Mouse (Mus musculus) E14TG2a.4 (cell line): ENCODE results near the gene Ift52.

Experiments
- H3K27me3 ChIP-seq: 2 replicates; pipeline ENCODE4 v1.6.1; 2014; ENCODE audit warnings: low read length, control low read depth; ENCODE audit not compliant: insufficient read depth
- H3K36me3 ChIP-seq: 2 replicates; pipeline ENCODE4 v1.6.1; 2014; ENCODE audit warnings: low read length, control low read depth; ENCODE audit not compliant: insufficient read depth
- H3K4me1 ChIP-seq: replicated peaks from 2 replicates; pipeline ENCODE4 v1.6.1; 2014; ENCODE audit warnings: low read depth, low read length, control low read depth
- H3K4me3 ChIP-seq: replicated peaks from 2 replicates; pipeline ENCODE4 v1.5.1; 2014; ENCODE audit warnings: mild to moderate bottlenecking, low read length
- H3K9me3 ChIP-seq: 2 replicates; pipeline ENCODE4 v1.6.1; 2014; ENCODE audit warnings: low read length, control low read depth
- CTCF ChIP-seq: conservative IDR thresholded peaks from 2 replicates; pipeline ENCODE4 v1.5.1; 2014; ENCODE audit warnings: low read length
- NANOG ChIP-seq: IDR thresholded peaks from 2 replicates; pipeline ENCODE4 v1.6.1; 2014; ENCODE audit warnings: borderline replicate concordance, low read length, mixed read lengths
- POU5F1 ChIP-seq: IDR thresholded peaks from 2 replicates; pipeline ENCODE4 v1.6.1; 2014; ENCODE audit warnings: low read length, borderline replicate concordance

Gene Ift52

DNA sequence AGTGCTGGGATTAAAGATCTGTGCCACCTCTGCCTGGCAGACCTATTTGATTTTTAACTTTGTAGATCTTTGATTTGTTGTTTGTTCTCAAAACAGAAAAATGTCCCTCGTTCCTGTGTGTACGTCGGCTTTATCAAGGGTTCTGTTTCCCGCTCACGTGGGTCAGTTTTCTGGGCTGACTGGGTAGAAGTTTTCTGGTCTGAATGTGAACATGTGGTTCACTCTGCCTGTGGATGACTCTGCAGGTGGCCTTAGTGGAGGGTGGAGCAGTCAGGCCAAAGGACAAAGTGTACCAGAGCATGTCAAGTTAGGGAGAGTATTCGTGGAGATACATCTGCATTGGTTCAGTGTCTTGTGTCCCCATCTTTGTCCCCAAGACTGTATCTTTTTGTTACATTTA is 32.8 kb upstream of the Ift52 start:
- TF ChIP-seq CTCF (no peak), POU5F1 (no peak), NANOG (no peak)
- Histone ChIP-seq H3K36me3 (no peaks in the 10 kb centered on the region), H3K4me3 (no peak overlapping the region)

DNA sequence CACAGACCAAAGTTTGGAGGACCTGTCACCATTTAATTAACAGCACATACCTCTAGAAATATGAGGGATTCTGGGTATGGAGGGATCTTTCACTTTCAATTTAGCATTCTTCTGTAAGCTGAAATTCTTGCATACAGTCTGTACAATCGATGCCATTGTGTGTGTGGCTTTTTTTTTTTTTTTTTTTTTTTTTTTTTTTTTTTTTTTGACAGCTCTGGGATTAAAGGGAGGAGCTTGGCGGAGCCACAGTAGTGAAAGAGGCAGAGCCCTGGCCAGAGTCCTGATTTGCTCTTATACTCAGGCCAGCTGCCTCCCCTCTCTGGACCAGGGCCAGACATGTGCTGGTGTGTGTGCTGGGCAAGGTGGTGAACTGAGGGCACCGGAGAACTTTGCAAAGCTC is 31.2 kb upstream of the Ift52 start:
- H3K4me3 ChIP-seq = no peak overlapping the region
- TF ChIP-seq CTCF (no peak), NANOG (no peak), POU5F1 (no peak)
- no peaks in the 10 kb centered on the region for H3K36me3 ChIP-seq
- no peaks in the 10 kb centered on the region for H3K9me3 ChIP-seq
- peaks cover 14% of the 10 kb centered on the region; the same call in 1 of the 2 replicates for H3K27me3 ChIP-seq
- H3K4me1 ChIP-seq = no peaks in the 10 kb centered on the region

More for the DNA sequence above, 32.8 kb upstream of the Ift52 start:
- peaks cover 14% of the 10 kb centered on the region; the same call in 1 of the 2 replicates for H3K27me3 ChIP-seq
- H3K4me1 ChIP-seq = no peaks in the 10 kb centered on the region
- H3K9me3 ChIP-seq = no peaks in the 10 kb centered on the region

DNA sequence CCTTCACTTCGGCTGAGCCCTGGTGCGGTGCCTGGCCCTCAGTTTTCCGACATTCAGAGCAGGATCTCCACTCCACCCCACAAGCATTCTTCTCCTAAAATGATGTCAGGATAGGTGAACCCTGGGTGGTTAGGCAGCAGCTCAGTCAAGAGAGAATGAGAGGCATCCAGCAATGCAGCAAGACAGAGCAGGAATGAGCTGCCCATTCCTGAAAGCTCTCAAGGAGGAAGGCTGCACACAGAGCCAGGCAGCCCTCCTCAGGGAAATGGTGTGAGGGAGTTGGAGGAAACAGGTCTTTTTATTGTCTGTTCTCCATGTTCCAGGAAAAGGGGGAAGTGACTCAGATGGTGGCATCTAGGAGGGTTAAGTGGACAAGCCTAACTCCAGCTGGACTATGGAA is 30.4 kb upstream of the Ift52 start:
- H3K9me3 ChIP-seq = no peaks in the 10 kb centered on the region
- no peak overlapping the region for H3K4me3 ChIP-seq
- H3K4me1 ChIP-seq = no peaks in the 10 kb centered on the region
- no peak for TF ChIP-seq POU5F1
- no peak for TF ChIP-seq NANOG
- no peak for TF ChIP-seq CTCF
- peaks cover 14% of the 10 kb centered on the region; the same call in 1 of the 2 replicates for H3K27me3 ChIP-seq
- no peaks in the 10 kb centered on the region for H3K36me3 ChIP-seq

DNA sequence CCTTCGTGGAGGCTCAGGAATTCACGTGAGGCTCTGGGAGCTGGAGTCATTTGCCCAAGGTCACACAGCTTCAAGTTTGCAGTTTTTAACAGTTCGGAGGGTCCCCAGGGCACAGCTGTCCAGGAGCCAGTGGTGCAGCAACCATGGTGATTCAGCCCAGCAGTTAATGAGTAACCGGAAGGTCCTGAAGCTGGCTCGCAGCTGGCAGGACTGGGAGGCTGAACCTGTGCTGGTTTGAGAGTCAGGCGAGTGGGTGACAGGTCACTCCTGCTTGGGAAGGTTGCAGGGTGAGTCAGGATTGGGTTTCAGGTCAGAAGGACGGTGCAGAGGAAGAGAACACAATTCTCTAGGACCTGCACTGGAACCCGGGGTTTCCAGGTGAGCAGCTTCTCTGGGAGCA is 29.9 kb upstream of the Ift52 start, which contains the start of gene Sgk2:
Gene Sgk2, plus strand, starts transcription at position 113 of the 400 bp plus-strand sequence.
- Histone ChIP-seq H3K36me3 (no peaks in the 10 kb centered on the region), H3K4me1 (no peaks in the 10 kb centered on the region), H3K4me3 (no peak within 1 kb of the TSS), H3K9me3 (no peaks in the 10 kb centered on the region), H3K27me3 (peaks cover 14% of the 10 kb centered on the region; the same call in 1 of the 2 replicates)
- no peak for TF ChIP-seq CTCF
- TF ChIP-seq POU5F1 = no peak
- TF ChIP-seq NANOG = no peak

DNA sequence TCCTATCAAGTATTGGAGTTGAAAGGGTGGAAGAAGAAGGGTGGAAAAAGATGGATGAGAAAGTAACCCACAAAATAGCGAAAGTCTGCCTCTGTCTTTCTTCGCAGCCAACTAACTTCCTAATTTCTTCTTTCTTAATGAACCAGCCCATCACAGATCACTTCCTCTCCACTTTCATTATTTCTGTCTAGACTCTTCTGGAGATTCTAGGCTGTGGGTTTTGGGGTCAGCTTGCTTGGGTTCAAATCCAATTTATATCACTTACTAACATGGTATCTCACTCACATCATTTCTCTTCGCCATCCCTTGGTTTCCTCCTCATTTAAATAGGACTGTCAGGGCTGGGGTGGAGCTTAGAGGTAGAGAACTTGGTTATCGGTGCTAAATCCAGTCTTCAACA is 28.9 kb upstream of the Ift52 start:
- TF ChIP-seq NANOG (no peak), POU5F1 (no peak), CTCF (no peak)
- Histone ChIP-seq H3K4me3 (no peak overlapping the region), H3K4me1 (no peaks in the 10 kb centered on the region), H3K27me3 (peaks cover 14% of the 10 kb centered on the region; the same call in 1 of the 2 replicates), H3K36me3 (no peaks in the 10 kb centered on the region), H3K9me3 (no peaks in the 10 kb centered on the region)

DNA sequence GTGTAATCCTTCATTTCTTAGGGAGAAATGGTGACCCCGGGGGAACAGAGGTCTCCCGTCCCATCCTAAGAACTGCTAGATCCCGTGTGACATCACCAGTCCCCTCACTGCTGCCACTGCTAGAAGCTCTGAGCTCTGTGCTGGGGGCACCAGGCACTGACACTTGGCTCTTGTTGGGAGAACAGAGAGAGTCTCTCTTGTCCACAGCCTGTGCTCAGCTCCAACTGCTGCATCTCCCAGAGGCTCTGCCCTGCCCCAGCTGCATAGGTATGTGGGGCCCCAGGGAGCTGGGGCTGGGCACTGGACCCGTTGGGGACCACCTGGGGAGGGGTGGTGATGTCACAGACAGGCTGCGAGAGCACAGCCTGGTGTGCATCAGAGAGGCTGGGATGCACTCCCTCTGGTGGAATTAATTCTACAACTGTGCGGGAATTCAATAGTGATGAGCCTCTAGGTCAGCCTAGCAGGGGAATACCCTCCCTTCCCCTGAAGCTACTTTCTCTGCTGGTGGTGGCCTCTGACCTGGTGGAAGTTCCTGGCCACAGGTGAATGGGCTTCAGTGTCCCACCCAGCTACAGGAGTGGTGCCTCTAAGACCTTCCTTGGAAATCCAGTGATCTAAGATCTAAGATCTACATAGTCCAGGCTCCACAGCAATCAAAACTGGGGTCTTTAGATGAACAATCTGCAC is 25.6 kb upstream of the Ift52 start:
- Histone ChIP-seq H3K4me3 (no peak overlapping the region), H3K36me3 (no peaks in the 10 kb centered on the region), H3K4me1 (no peaks in the 10 kb centered on the region), H3K9me3 (no peaks in the 10 kb centered on the region), H3K27me3 (peaks cover 12% of the 10 kb centered on the region; the same call in 1 of the 2 replicates)
- TF ChIP-seq NANOG (no peak), CTCF (no peak), POU5F1 (no peak)

DNA sequence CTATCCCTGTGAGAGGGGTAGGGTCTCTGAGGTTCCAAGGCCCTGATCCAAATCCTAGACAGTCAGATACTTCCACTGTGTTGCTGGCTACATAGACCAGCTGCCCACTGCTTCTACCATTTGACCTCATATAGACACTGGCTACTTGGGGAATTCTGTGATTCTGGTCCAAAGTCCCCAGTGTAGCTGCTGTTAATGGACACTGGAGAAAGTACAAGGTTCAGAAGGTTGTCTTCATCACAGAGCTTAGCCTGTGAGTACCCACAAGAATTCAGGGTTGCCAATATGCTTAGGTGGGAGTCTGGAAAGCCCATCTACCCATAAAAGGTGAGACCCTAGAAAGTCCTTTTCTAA is 25.1 kb upstream of the Ift52 start:
- no peak for TF ChIP-seq NANOG
- TF ChIP-seq POU5F1 = no peak
- TF ChIP-seq CTCF = no peak
- H3K4me1 ChIP-seq = peaks cover 3% of the 10 kb centered on the region
- H3K9me3 ChIP-seq = no peaks in the 10 kb centered on the region
- no peak overlapping the region for H3K4me3 ChIP-seq
- peaks cover 7% of the 10 kb centered on the region; the same call in 1 of the 2 replicates for H3K27me3 ChIP-seq
- no peaks in the 10 kb centered on the region for H3K36me3 ChIP-seq

DNA sequence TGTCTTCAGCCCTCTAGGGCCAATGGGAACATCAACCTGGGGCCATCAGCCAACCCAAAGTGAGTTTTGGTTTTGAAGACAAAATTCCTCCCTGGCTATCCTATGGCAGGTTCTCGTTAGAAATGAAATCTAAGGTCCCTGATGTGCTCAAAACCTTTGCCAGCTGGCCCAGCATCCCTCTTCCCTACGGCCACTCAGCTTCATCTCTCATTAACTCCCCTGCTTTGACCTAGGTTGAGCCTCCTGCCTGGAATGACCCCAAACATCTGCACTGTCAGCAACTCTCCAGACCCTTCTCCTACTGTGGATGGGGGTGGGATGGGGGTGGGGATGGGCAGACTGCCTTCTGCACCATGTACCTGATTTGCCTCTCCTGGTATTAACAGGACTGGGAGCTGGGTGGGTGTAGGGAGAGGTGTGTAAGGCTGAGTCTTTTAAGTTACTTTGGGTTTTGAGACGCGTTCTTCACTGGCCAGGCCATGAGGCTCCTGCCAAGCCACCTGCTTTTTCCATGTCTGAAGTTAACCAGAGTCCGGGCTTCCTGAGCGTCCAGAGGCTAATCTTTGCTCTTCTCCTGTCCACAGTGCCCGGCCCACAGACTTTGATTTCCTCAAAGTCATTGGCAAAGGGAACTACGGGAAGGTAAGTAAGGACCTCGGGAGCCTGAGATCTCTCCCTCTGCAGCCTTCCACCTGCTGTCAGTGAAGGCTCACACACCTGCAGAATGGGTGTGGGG is 23.1 kb upstream of the Ift52 start:
- Histone ChIP-seq H3K4me1 (peaks cover 18% of the 10 kb centered on the region), H3K9me3 (no peaks in the 10 kb centered on the region), H3K36me3 (no peaks in the 10 kb centered on the region), H3K27me3 (peaks cover 2% of the 10 kb centered on the region; the same call in 1 of the 2 replicates), H3K4me3 (no peak overlapping the region)
- TF ChIP-seq NANOG (no peak), POU5F1 (no peak), CTCF (no peak)
